Mouse (Mus musculus) urinary bladder, postnatal 14 days (tissue): ENCODE data around the gene Wasl.

Experiments used
- DNase-seq: peaks from one replicate; pipeline ENCODE4 v3.0.0; 2021; ENCODE audit warnings: low spot score

Wasl gene

DNA sequence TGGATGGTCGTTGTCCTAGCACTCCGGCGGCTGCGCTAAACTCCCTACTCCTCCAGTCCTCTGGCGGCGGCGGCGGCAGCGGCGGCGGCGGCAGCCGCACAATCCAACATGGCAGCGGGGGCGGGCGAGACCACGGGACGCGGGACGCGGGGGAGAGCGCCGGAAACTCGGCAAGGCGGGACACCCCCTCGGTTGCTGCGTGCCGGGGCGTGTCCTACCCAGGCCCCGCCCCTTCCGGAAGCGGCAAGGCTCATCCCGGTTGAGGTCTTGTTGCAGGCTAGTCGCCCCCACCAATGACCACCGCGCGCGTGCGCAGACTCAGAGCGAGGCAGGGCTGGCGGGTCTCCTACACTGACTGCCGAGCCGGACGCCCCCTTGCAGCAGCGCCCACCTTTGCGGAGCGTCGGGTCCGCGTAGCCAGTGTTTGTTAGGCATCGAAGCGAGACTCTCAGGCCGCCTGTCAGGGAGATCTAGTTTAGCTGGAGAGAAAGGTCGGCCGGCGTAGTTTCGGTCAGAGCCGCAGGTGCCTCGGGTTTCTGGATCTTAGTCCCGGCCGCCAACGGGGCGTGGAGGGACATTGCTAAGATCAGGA, at the start of gene Wasl:
TSS of gene Wasl (minus strand) at position 143 of the 592 bp plus-strand sequence.
- DNase-seq = peak; percentile 97

DNA sequence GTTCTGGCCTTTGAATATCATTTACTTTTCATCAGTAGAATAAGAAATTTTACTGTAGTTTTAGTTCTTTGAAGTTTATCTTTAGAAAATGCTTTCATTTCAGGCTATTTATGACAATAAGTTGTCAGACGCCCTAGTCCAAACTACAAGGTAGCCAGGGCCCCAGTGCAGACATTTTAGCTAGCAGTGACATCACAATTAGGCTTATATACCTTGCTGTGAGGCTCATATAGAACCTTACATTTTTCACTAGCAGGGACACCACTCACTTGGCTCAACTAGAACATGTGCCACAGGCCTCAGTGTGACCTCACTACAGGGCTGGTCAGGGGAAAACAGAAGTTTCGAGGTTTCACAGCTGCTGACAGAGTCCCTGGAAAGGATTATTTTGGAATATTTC, 42.7 kb upstream of the Wasl start:
- no peak for DNase-seq

DNA sequence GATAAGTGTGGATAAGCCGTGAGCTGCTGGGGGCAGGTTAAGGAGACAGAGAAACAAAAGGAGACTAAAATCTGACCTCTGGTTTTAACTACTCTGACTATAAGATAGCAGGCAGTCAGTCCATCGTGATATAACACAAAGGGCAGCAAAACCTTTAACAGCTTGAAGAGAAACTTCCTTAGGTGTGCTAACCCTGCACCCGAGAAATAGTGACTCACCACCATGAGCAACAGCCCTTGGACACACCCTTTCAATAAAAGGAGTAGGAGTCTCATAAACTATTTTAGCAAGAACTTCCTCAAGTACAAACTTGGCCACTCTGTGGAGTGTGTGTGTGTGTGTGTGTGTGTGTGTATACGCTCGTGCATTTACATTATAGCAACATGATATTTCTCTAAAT, 42.3 kb upstream of the Wasl start:
- peak; percentile 19 for DNase-seq

DNA sequence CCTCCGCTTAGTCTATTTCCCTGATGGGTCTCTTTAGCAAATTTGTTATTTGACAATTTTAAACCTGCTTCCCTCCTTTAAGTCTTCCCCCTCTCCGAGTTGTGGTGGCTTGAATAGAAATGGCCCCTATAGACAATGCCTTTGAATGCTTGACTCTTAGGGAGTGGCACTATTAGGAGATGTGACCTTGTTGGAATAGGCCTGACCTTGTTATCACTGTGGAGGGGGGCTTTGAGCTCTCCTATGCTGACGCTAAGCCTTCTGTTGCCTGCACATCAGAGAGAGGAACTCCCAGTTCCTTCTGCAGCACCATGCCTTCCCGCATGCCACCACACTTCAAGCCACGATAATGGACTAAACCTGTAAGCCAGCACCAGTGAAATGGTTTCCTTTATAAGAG, 32.4 kb upstream of the Wasl start:
- no peak for DNase-seq

DNA sequence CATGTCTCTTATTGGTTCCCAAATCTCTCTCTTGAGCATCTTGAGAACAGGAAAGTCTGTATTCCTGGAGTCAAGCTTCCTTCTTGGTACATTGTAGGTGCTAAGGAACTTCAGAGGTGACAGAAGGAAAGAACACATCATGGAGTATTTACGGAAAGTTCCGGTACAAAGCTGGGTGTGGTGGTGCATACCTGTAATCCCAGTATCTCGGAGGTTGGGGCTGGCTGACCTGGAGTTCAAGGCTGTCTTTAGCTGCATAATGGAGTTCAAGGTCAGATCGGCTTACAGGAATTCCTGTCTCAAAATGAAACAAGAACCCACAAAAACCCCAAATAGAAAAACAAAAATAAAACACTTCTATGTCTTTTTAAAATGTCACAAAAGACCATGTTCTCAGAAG, 31.3 kb upstream of the Wasl start:
- no peak for DNase-seq

DNA sequence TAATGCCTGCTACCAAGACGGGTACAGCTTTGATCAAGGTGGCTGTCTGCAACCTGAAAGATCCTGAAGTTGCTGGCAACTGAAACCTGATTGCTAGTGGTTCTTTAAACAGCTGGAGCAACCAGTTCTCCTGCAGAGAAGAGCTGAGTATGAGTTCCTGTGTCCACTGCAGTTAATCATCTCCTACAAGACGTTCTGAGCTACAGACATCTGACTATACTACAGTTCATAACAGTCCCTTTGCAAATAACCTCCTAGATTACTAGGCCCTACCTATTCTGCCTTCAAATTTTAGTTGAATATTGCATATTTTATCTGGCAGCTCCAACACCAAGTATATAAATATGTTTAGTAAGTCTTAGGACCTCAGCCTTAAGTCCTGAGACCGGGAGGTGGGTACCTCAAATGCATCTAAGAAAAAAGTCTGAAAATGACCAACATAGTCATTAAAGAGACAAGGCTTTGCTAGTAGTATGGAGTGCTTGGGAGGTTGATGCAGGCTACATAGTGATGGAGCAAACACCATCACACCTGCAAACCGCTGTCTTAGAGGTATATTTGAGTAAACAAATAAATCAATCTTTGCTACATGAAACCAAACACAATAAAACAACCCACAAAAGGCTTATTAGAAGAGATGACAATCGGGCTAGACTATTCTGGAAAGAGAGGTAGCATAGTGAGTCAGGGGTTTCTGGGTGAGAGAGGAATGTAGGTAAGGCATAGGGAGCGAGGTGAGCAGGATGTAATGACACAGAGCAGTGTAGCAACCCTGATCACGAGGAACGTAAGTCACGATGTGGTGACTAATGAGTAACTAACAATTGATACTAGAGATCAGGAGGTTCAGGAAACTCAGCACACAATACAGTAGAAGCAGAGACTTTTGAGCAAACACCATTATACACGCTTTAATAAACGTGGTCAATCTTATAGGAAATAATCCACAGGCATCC, 29.9 kb upstream of the Wasl start:
- peak; percentile 24 for DNase-seq

DNA sequence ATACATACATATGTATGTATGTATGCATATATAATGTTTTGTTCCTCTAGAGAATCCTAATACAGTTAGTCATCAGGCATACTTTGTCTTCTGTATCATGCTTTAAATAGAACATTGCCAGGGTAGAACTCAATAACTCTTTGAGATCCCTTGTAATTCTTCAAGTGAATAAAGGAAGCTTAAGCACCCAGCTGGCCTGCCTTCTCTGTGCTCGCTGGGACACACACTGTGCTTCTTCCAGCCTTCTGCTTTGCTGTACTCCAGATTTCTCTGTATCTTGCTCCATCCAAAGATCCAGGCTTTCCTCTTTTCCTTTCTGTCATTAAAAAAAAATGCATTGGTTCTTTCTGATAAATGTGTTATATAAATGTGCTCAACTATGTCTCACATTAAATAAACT, 23.1 kb upstream of the Wasl start:
- no peak for DNase-seq

DNA sequence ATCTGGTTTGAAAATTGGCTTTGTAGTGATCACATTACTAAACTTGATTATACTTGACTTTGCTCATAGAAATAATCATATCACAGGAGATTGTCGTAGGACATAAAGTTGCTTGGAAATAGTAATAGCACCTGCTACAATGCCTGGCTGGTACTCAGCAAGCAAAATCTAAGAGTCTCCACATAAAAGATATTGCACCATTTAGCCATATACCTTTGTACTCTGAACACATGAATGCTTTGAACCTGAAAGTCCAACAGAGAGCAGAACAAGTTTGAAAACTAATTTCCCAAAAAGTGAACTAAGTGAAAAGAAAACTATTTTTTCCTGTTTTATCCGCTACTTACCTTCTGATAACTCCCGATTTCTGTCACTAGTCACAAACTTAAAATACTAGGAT, 18.3 kb upstream of the Wasl start:
- no peak for DNase-seq

DNA sequence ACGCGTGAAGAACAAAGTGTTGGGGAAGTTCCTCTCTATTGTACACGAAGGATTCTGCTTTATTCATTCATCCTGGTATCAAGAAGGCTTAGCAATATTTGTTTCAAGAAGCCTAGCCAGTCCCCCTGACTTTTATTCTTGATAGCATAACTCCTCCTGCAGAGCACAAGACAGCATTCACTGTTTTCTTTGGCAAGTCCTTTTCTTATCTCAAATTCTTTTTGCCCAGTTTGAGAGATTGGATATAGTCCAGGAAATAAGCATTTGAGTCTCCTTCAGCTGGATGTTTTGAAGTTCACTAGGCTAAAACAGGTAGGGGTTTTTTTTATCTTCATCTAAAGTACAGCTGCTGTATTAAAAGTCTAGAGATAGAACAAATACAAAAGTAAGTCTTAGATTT, 3.0 kb upstream of the Wasl start:
- DNase-seq = no peak

DNA sequence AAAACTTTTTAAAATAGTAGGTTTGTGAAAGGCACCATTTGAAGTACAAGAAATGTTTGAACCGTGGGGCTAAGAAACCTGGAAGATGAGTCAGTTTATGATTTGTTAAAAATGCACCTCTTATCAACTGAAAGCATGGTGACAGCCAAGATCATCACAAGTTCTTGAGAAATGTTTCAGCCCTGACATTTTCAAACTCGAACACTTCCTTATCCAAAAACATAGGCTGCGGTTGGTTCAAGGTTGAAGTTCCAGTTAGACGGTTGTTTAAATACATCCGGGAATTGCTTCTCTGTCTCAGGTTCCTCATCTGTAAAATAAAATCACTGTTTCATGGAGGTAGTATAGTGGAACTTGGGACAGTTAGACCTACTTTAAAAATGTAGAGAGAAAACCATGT, 1.4 kb upstream of the Wasl start:
- no peak for DNase-seq

DNA sequence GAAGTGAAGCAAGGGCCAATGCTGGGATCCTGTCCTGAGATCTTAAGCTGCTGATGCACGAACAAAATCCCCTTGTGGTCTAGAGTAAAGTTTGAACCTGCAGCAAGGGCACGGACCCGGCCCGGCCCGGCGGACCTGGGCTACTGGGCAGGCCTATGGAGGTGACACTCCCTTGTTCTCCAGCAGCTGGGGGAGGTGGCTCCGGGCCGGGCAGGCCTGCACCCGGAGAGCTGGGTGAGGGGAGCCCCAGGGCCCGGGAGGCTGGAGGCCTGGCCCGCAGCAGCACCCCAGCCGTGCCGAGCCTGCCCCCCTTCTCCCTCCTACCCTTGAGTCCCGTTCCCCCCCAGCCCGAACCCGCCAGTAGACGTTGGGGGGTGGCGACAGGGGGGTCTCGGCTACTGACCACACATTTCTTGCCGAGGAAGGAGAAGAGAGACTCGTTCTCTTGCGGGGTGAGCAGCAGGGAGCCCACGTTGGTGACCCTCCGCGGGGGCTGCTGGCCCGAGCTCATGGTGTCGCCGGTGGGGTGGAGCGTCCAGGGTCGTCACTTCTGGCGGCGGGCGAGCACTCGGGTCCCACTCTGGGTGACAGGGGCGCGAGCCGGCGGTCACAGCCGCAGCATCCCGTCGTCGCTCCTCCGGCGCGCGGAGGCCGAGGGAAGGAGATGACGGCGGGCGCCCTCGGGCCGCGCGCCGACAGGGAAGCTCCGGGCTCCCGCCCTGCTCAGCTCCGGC, 509 bp downstream of the Wasl start:
- peak; percentile 46 for DNase-seq

DNA sequence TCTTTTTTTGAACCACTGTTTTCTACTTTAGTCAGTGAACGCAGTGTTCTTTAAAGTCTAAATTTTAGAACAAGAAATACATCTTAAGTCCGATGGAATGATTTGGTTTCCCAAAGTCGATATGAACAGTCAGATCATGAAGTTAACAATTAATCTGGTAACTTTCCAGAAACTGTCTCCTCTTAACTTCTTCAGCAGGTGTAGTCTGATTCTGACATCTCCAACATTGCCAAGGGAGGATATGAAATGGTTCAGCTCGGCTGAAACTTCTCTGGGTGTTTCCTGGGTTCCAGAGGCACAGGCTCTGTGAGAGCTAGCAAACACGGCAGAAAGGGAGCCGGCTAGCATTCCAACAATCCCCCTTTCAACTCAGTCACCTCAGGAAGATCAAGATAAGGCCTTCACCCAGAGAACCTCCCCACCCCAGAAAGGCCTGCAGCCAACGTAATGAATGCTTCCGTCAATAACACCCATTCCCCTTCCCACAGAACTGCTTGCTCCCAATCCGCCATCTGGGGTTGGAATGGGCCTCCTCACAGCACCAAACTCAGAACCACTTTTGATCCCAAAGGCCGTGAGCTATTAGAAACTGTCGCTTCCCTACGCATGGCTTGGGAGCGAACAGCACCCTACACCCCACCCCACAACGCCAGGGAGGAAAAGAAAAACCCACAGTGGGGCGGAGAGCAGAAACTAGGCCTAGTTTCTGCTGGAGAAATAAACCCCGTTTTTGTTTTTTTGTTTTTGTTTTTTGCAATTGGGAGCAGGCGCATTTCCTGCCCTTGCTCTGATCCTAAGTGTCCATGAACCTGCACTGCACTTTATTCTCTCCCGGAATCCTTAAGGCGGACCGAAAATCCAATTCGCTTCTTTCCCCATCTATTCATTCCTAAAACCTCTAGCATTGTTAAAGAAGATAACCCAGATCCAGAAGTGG, 1.3 kb downstream of the Wasl start:
- DNase-seq = peak; percentile 18

DNA sequence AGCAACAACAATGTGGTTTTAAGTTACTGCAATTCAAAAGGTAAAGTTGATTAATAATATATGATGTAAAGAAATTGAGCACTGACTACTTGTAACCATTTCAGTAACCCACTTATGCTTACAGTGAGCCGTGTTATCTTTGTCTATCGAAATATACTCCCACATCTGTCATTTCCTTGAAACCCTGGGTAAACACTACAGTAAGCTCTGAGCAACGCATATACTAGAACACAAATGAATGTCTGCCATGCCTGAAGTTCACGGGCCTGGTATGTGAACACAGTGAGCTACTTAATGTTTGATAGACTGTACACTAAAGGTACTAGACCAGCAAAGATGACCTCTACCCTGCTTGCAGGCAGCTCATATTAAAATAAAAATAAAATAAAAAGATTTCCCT, 2.3 kb downstream of the Wasl start:
- no peak for DNase-seq

DNA sequence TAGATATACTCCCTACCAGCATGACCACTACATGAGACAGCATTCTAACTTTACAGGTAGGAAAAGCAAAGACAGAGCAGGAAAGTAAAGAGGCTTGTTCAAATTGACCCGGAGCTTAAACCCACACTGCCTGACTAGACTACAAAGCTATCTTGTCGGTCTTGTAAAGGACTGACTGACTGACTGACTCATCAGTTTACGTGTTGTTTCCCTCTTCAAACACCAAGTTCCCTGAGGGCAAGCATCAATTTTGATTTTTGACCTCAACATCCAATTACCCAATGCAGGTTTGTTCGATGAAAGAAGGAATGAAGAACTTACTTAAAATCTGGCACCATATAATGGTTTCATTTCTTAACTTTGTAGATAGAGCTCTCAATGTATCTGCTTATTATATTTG, 2.9 kb downstream of the Wasl start:
- DNase-seq = no peak

DNA sequence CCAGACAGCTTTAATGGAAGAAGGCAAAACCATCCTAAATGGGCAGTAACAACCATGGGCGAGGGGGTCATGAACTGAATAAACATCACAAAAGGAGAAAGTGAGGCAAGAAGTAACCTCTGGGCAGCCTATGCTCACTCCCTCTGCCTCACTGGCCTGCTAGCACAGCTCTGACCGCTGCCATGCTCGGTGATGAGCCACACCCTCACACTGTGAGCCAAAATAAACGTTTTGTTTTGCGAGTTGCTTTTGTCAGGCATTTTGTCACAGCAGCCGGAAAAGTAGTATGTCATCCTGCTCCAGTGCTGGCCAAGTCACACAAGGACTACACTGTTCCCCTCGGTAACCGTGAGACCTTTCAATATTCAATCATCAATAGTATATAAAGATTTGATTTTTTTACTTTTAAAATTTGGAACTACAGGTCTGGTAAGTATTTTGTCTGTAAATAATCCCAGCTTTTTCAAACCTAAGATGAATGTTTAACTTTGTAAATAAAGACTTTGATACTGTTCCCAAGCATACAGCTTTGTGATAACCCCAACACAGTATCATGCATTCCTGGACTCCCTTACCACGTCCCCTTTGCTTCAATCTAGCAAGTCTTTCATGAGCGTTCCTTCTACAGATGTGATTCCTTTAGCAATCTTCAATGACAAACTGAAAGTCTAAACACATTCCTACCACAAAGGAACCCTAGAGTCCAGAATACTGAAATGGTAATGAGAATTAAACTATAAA, 7.0 kb downstream of the Wasl start:
- no peak for DNase-seq

DNA sequence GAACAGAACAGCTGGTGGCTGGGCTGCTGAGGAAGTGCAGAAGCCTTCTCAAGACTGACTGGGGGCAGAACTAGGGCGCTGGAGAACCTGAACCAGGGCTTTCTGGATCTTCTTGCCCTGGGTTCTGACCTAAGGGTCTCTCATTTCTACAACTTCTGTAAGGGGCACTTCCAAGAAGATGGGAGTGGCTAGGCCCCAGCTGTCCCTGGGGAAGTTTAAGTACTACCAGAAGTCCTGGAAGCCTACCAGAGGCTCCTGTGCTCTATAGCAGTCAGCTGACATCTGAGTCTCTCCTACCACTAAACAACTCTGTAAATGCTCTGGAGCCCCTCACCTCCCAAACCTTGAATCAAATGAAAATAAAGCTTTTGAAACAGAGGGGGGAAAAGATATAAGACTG, 8.7 kb downstream of the Wasl start:
- DNase-seq = no peak

DNA sequence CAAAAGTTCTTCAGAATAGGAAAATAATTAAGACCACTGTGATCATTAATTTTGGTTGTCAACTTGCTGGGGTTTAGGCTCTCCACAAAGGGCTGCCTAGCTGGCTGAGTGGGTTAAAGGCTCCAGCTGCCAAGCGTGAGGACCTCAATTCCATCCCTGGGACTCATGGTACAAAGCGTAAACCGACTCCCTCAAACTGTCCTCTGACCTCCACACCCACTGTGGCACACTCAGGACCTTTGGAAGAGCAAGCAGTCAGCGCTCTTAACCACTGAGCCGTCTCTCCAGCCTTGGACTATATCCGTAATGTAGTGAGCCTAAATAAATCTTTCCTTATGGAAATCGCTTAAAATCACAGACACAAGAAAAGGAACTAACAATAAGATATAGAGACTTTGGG, 13.3 kb downstream of the Wasl start:
- no peak for DNase-seq

DNA sequence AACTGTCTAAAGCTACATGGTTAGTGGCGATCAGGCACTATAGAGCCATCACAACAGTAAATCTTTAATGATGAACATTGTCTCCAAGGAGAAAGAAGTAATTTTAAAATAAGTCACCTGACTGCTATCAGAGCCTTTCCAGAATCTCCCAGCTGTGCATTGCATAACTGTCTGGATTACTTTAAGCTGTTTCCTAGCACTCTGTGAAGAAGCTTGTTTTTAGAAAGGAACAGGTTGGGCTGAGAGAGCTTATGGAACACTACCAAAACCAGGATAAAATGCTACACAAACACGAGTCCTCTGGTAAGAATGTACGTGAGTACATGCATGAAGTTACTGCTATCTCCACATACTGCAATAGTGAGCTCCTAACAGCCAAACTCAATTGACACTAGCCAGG, 14.1 kb downstream of the Wasl start:
- DNase-seq = no peak

DNA sequence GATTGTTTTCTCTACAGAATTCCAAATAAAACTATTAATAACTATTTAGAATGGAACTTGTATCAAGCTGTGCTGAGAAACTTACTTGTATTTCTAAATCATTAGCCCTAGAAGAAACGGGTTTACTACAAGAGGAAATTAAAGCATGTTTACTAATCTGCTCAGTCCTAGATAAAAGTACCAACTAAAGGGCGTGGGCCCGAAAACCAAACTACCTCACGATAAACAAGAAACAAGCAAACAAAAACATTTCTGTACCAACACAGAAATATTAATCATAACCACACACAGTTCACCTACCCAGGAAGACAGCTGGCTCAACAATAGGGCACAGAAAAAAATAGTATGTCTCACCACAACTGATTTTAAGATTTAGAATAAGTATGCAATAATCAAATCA, 16.4 kb downstream of the Wasl start:
- DNase-seq = no peak

DNA sequence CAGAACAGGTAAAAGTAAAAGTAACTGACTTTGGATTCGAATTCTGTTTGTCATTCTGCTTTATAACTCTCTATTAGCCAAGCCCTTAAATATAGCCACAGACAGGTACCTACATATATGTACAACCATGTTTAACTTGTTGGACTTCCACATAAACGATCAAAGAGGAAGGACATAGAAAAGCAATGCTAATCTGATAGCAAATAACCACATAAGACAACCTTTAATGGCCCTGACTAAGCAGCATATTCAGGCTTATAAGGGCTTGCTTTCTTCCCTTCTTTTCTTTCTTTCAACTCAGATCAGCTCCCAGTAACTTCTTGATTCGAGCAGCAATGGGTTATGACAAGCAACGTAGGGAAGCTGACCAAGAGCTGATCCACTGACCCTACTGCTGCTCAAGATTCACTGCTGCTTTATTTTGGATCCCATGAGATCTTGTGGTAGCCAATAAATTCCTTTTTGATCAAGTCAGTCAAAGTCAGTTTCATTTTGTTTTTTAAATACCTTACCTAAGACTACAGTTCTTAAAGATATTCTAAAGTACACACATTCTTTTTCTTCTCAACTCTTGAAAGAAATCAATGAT, 17.6 kb downstream of the Wasl start:
- no peak for DNase-seq
